Mouse (Mus musculus) G1E-ER4 (cell line): ENCODE measurements around the gene Gm4491. TPM values are rescaled to one million over a fixed set of nuclear protein-coding genes. Genes with fewer than 3 reads are reported as not detected.

Experiments
- GATA1 ChIP-seq: IDR thresholded peaks from one replicate; pipeline ENCODE4 v1.8.0; 2012; ENCODE audit warnings: low read length, inconsistent platforms
- polyA plus RNA-seq: library from polyadenylated mRNA; stranded (reverse); fragments of >175 nt; gene quantifications from 2 replicates; pipeline ENCODE4 v1.2.3, GENCODE M21; 2012

The Gm4491 gene
- not detected in 2 replicates for polyA plus RNA-seq

DNA sequence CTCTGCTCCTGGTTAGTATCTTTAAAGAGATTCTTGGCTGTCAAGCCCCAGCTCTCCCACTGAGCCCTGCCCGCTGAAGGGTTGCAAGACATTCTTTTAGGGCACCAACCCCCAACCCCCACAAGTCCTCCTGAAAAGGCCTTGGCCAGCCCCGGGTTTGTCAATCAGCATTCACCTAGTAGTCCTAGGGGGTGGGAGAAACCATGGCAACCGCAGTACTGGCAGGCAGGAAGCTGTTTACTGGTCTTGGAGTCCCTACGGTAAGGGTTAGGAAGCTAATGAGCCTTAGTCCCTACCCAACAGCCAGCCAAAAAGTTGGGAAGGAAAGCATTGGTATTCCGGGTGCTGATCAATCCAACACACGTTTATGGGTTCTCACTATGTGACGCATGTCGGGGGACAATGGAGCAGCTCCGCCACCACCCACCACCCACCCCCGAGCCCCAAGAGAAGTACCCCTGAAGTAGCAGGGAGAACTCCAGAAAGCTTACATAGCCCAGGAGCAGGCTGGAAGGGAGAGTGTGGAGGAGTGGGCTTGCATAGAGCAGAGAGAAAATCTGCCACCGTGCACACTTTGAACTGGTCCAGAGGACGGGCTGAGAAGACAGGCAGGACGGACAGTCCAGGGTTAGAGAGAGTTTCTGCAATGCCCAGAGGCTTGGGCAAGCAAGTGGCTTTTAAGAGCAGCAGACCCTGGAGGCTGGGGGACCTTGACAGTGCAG lies at the start of gene Gm4491:
Gm4491 (minus strand) TSS at position 61 of the 722 bp plus-strand sequence.
- TF ChIP-seq GATA1 = no peak

DNA sequence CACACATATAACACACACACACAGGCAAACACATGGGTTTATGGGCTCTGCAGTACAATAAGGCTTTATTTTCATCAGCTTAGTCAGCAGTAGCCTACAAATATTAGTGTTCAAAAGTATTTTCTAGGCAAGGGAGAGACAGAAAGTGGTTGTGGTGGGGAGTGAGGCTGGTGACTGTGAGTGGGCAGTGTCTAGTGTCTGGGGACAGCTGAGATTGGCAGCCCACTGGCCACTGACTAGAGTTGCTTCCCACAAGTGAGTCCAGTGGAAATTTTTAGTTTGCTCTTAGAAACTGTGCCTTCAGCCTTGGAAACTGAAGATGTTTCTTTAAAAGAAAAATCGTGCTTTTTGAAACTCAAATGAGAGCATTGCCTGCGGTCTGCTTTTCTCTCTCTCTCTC lies 46.1 kb upstream of the Gm4491 start:
- TF ChIP-seq GATA1 = no peak

DNA sequence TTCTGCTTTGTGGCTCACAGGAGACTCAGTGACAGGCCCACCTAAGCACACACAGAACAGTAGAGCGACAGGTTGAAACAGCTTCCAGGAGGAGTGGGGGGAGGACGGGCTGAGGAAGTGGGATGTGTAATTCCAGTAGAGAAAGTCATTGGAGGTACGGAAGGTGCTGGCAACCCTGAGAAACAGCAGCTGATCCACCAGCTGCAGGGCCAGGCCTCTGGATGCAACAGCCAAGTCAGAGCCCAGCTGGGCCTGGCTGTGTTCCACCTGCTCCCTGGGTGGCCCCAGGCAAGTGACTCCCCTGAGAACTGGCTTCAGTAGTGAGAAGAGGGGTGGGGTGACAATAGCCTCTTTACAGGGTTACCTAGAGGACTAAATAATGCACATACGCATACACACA lies 45.5 kb upstream of the Gm4491 start:
- no peak for TF ChIP-seq GATA1

DNA sequence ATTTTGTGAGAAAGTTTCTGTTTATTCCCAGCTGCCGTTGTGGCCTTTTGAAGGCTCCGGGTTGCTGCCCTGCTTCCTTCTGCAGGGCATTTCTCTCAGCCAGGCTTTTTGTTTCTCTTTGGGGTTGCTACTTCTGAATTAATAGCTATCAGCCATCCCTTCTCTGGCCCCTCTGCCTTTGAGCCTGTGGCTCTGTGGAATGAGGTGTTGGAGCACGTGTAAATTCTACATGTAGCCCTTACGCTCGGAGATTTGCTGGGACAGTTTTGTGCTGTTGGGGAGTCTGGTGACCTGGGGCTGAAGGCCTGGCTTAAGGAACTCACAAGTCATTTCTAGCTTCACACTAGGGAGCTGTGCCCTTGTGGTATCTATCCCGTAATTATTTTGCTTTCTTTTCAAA lies 39.2 kb upstream of the Gm4491 start:
- no peak for TF ChIP-seq GATA1

DNA sequence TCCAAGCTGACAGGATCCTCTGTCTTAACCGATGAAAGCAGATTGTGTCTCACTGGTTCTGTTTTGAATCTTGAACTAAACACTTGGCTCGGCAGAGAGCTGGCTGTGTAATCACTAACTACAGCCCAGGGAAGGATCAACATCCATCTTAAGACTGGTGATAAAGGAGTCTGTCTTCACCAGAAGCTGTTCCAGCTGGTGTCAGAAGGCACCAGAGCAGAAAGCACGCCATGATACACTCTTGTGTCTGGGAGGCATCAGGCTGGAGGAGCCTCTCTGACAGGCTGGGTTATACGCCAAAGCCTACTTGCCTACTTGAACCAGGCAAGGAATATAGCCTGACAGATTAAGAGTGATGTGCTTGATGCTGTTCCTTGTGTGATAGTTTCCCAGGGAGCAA lies 30.1 kb upstream of the Gm4491 start:
- no peak for TF ChIP-seq GATA1

DNA sequence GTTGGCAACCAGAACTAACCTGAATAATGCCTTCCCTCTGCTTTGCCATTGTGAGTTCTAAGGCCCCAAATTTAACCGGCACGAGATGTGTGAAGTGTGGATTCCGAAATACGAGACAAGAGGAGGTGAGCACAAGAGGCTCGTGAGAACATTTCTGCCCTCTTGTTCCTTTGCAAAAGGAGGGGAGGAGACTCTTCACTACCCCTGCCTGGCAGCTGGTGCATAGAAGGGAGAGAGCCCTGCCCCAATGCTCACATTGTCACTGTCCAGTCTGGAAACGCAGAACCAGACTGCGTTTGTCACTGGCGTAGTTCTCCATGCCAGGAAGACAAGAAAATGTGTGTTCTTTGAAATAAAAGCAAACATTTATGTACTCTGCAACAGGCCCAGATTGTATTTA lies 19.6 kb upstream of the Gm4491 start:
- no peak for TF ChIP-seq GATA1

DNA sequence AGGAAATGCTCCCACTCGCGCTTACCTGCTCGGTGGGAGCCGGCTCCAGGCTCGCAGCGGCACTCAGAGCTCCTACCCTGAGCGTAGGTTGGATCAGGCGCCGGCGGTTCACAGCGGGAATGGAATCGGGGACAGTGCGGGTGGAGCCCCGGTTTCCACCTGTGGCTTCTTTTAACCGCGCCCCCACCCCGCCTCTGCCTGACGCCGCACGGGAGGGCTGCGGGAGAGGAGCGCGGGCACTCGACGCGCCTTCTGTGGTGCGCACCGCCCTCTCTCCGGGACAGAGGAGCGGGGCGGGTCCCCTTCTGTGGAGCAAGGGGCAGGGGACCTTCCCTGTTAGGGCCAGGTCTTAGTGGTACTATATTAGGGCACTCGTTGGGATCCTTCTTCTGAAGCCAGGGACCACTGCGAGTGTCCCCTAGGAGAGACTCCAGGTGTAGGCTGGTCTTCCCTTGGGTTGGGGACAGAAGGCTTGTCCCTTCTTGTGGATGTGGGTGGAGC lies 17.5 kb upstream of the Gm4491 start, which contains the start of gene Gjb6:
Gjb6 (minus strand) TSS at position 451 of the 501 bp plus-strand sequence.
- no peak for TF ChIP-seq GATA1

DNA sequence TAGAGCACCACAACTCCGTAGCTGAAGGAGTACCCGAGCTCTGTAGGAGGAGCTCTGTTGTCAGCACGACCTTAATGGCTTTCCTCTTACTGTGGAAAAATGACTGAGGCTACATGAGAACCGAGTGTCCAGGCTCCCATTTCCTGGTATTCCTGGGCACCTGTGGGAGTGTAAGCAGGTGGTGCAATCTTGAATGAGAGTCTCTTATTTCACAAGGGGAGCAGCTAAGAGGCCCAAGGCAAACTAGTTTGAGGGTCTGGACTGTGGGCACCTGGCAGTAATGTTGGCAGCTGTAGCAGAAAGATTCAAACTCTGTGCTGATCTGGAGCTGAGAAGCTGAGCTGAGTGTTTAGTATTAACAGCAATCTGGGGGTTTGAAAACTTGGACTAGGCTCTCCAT lies 11.7 kb upstream of the Gm4491 start:
- TF ChIP-seq GATA1 = no peak

DNA sequence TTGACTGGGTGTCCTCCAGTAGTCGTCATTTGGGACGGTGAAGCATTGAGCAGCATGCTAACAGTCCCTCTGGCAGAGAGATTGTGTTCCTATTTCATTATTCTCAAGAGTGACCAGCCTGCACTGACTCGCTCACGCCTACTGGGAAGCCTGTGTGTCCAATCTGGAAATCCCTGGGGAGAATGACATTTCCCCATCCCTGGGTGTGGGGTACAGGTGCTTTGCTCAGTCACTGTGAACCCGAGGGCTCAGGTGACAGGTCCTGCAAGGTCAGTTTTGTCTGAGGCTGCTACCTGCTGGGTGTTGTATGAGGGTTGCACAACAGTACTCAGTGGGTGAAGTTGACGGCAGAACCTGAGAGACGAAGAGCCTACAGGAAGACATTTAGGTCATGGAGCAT lies 6.6 kb upstream of the Gm4491 start:
- TF ChIP-seq GATA1 = no peak

DNA sequence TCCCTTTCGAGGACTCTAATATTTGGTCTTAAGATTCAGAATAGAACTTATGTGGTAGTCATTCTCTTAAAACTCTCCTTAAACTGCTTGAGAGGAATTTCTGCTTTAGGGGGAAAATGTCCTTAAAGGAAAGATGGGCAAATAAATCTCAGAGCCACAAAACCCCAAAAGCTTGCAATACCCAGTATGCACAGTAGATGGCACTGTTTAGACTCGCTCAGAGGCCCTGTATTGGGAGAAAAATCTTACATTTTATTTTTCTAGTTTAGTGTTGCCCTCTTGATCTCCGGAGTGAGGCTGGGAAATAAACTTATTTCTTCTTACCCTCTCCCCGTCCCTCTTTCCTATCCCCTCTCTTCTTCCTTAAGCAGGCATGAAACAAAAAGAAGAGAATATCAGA lies 6.5 kb downstream of the Gm4491 start:
- TF ChIP-seq GATA1 = no peak

DNA sequence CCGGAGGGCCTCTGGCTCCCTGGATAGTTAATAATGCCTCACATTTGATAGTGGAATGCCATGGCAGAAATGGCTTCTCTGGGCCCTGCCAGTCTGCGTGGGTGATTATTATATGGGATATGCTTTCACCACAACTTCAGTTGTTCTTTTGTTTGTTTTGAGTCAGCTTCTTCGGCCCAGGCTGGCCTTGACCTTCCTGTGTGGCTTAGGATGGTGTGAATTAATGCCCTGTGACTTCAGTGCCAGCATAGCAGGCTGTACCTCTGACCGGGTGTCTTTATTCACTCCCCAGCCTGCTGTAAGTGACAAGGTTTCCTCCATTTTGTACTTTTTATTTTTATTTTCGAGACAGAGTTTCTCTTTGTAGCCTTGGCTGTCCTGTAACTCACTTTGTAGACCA lies 7.8 kb downstream of the Gm4491 start:
- TF ChIP-seq GATA1 = no peak

DNA sequence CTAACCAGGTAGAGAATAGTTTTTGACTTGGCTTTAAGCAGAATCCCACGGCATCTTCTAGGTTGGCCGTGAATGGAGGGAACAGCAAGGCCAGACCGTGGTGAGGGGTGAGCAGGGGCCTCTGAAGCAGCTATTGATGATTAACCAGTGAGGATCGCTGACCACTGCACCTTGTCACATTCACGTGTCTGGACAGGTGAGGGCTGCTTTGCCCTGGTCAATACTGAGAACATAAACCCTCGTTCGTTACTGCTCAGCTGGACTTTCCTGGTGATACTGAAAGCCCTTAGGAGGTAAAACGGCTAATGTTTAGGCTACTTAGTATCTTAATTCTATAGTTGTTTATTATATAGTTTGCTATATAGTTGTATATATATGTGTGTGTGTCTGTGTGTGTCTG lies 8.6 kb downstream of the Gm4491 start:
- no peak for TF ChIP-seq GATA1

DNA sequence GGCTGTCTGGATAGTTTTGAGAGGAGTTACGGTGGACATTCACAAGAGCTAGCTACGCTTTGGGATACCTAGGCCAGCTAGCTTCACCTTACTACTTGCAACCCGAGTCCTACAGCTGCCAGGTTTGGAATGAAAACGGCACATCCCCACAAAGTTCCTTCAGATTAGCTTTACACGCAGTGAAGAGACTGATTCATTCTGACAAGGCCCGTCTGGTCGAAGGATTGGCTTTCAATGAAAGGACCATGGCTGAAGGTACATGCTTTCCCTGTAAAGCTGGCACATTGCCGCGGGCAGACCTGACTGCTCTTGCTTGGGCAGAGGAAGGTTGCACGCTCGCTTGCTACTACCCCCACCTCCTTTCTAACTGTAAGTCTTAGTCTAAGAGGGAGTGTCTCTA lies 10.0 kb downstream of the Gm4491 start:
- TF ChIP-seq GATA1 = no peak

DNA sequence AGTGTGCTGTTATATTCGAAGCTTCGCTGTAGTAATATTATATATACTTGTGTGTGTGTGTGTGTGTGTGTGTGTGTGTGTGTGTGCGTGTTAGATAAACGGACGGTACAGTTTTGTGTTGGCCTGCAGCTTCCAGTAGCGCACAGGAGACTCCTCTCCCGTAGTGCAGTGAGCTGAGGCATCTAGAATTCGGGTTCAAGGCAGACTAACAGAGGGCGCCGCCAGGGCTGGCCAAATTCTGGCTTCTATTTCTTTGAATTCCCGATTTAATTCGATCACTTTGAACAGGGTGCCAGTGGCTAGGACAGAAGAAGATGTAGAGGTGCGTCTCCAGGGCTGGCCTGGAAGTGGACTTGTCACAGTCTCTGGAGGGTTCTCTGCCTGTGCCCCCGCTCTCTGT lies 10.6 kb downstream of the Gm4491 start:
- TF ChIP-seq GATA1 = no peak

DNA sequence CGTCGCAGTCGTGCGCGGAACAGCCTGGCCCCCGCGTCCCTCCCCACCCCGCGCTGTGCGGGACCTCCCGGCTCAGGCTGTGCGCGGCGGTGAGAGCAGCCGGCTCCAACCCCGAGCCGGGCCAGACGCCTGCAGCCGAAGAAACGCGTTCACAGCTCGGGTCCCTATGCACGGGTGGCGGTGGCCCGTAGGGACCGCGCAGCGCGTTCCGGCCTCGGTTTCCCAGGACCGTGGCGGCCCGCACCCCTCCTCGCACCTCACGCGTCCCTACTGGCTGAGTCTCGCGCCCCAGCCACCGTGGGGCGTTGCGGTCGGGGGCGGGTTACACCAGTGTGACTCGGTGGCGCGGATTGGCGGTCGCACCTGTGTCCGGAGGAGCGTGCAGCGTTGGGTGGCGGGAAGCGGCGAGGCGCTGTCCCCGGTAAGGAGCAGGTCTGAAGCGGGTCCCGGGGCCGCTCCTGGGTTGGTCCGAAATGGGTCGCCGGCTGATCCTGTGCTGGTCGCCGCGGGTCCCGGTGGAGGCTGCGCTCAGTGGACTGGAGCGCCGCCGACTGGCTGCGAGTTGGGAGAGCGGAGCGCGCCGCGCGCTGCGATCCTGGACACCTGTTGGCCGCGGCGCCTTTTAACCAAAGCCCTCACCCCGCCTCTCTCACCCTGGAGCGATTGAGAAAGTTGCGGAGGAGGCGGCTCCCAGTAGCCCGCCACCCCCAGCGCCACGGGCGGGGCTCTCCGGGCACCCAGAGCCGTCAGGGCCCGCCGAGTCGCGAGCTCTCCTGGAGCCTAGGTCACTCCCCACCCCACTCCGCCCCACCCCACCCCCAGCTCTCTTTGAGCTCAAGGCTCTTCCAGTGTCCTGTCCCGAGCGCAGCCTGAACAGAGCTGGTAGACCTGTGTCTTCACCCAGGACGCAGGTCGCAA lies 11.3 kb downstream of the Gm4491 start, which contains the start of gene Gjb2:
Gjb2 (minus strand) TSS at position 597 of the 918 bp plus-strand sequence.
- TF ChIP-seq GATA1 = no peak

DNA sequence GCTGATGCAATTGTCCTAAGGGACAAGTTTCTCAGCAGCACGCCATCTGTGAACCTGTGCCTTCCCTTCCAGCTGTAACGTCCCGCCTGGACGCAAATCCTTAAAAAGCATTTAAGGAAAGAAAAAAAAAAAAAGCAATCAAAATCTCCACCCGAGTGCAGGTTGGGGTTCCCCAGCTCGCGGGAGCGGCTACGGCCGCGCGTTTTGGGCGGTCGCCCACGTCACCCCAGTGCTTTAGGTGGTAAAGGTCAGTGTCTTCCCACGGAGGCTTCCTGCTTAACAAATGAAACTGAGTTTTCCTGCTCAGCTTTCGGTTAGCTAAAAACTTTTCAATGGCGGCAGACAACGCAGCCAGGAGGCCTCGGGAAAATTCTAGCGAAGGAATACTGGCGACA lies 12.0 kb downstream of the Gm4491 start:
- TF ChIP-seq GATA1 = no peak

DNA sequence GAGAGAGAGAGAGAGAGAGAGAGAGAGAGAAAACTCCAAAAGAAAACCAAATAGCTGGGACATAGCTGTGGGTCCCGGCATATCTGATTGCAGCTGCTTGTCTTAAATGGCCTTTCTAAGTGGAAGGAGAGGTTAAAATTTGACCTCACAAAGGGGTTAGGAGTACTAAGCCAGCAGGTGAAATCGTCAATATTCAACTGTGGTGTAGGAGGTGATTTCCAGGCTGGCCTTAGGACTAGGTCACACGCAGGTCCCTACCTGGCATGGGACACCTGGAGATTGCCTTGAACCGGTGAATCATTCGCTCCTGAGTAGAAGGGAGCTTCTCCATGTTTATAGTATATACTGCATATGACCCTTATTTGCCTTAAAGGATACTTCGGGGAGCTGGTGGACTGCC lies 12.6 kb downstream of the Gm4491 start:
- no peak for TF ChIP-seq GATA1

DNA sequence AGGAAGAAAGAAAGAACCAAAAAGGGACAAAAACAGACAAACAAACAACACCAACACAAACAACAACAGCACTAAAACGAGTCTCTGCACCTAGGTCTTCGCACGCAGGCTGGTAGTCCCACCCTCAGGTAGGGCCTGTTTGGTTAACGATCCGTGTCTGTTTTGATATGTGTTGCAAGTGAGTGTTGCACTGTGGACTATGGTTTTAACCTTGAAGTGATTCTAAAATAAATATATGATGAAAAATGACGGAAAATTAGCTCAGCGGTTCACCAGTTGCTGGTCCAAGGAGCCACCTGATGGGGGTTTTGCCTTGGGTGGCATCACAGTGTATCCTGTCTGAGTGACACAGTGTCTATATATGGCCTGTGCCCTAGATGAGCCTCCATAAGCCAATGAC lies 14.1 kb downstream of the Gm4491 start:
- TF ChIP-seq GATA1 = no peak
